Mouse (Mus musculus) monocyte, adult 2 months (primary cell): ENCODE results near the gene Kcnj1.

Experiments used
- DNase-seq, 2 experiments: peaks; one replicate each; pipeline ENCODE4 v3.0.0; 2022; ENCODE audit warnings: low spot score in 2 of 2, low read depth in 1 of 2

The Kcnj1 gene

GRCm38 (mm10) chr9:32372202-32372601, at the start of gene Kcnj1:
TSS of gene Kcnj1 (plus strand) at chr9:32372493.
- DNase-seq: no peak

GRCm38 (mm10) chr9:32323610-32324009, 48.7 kb upstream of the Kcnj1 start:
- DNase-seq: no peak

GRCm38 (mm10) chr9:32328777-32329176, 43.5 kb upstream of the Kcnj1 start:
- no peak for DNase-seq

- no peak for DNase-seq
Observed at GRCm38 (mm10) chr9:32331162-32331561, 41.1 kb upstream of the Kcnj1 start.

- no peak for DNase-seq
Observed at GRCm38 (mm10) chr9:32335389-32336150, 36.7 kb upstream of the Kcnj1 start.

- no peak for DNase-seq
Observed at GRCm38 (mm10) chr9:32340831-32341230, 31.5 kb upstream of the Kcnj1 start.

- no peak for DNase-seq
Observed at GRCm38 (mm10) chr9:32342929-32343328, 29.4 kb upstream of the Kcnj1 start.

GRCm38 (mm10) chr9:32344051-32344450, 28.2 kb upstream of the Kcnj1 start, which contains the start of gene Kcnj5:
TSS of gene Kcnj5 (minus strand) at chr9:32344350.
- no peak for DNase-seq

- no peak for DNase-seq
Observed at GRCm38 (mm10) chr9:32344489-32344888, 27.8 kb upstream of the Kcnj1 start.

GRCm38 (mm10) chr9:32348096-32348495, 24.2 kb upstream of the Kcnj1 start:
- DNase-seq: no peak

- DNase-seq: no peak
Observed at GRCm38 (mm10) chr9:32349344-32349743, 22.9 kb upstream of the Kcnj1 start.

- peak in 1 of 2 experiments; percentile 26 for DNase-seq
Observed at GRCm38 (mm10) chr9:32350332-32350731, 22.0 kb upstream of the Kcnj1 start.

GRCm38 (mm10) chr9:32360770-32361169, 11.5 kb upstream of the Kcnj1 start:
- no peak for DNase-seq

GRCm38 (mm10) chr9:32368812-32369211, 3.5 kb upstream of the Kcnj1 start:
- DNase-seq: no peak

- no peak for DNase-seq
Observed at GRCm38 (mm10) chr9:32369388-32369787, 2.9 kb upstream of the Kcnj1 start.

GRCm38 (mm10) chr9:32373656-32374055, 1.4 kb downstream of the Kcnj1 start:
- DNase-seq: no peak

- DNase-seq: no peak
Observed at GRCm38 (mm10) chr9:32376031-32376430, 3.7 kb downstream of the Kcnj1 start.

- DNase-seq: no peak
Observed at GRCm38 (mm10) chr9:32376863-32377590, 4.7 kb downstream of the Kcnj1 start.

GRCm38 (mm10) chr9:32384906-32385305, 12.6 kb downstream of the Kcnj1 start:
- no peak for DNase-seq

- no peak for DNase-seq
Observed at GRCm38 (mm10) chr9:32388120-32388519, 15.8 kb downstream of the Kcnj1 start.

GRCm38 (mm10) chr9:32391092-32391491, 18.8 kb downstream of the Kcnj1 start:
- no peak for DNase-seq

GRCm38 (mm10) chr9:32391701-32392100, 19.4 kb downstream of the Kcnj1 start:
- no peak for DNase-seq
